Mouse (Mus musculus) kidney, adult 2 months (tissue): Measurements from ENCODE around the gene Abcb9. TPM values are rescaled to one million over a fixed set of nuclear protein-coding genes. Genes with fewer than 3 reads are reported as not detected.

ENCODE experiments used
- DNase-seq: peaks from one replicate; pipeline ENCODE4 v3.0.0; 2021
- H3K27ac ChIP-seq: fragments of 200-500 bp; 2 replicates; pipeline ENCODE4 v1.5.1; 2012; ENCODE audit warnings: low read depth, low read length, control low read depth, inconsistent platforms; ENCODE audit not compliant: insufficient read depth
- H3K27me3 ChIP-seq: fragments of 200-500 bp; replicated peaks from 2 replicates; pipeline ENCODE4 v1.6.1; 2012; ENCODE audit warnings: mild to moderate bottlenecking, moderate library complexity, low read length, inconsistent platforms; ENCODE audit not compliant: control insufficient read depth, insufficient read depth
- H3K36me3 ChIP-seq: fragments of 200-500 bp; 2 replicates; pipeline ENCODE4 v1.6.1; 2012; ENCODE audit warnings: mild to moderate bottlenecking, moderate library complexity, low read length, inconsistent platforms; ENCODE audit not compliant: control insufficient read depth, insufficient read depth
- H3K4me1 ChIP-seq: fragments of 200-500 bp; 2 replicates; pipeline ENCODE4 v1.6.1; 2011; ENCODE audit warnings: low read length; ENCODE audit not compliant: control insufficient read depth, insufficient read depth
- H3K4me3 ChIP-seq: fragments of 200-500 bp; 2 replicates; pipeline ENCODE4 v1.5.1; 2011; ENCODE audit warnings: mild to moderate bottlenecking, low read depth, low read length, control low read depth; ENCODE audit not compliant: insufficient read depth
- CTCF ChIP-seq: fragments of 200-500 bp; conservative IDR thresholded peaks from 2 replicates; pipeline ENCODE4 v1.5.1; 2011; ENCODE audit warnings: low read depth, mild to moderate bottlenecking, control low read depth, low read length, moderate library complexity, mixed read lengths; ENCODE audit not compliant: insufficient read depth, insufficient read length
- POLR2A ChIP-seq: fragments of 200-500 bp; IDR thresholded peaks from one replicate; pipeline ENCODE4 v1.6.1; 2011; ENCODE audit warnings: low read depth, low read length, control low read depth
- WGBS: fragments of 180-500 bp; shearing (Covaris S2); methylation state at CpG from one replicate; pipeline ENCODE4 v1.1.7; 2018; 5-methylcytosine and 5-hydroxymethylcytosine counted together
- polyA plus RNA-seq: library from polyadenylated mRNA; depleted of rRNA; stranded (reverse); fragments of >200 nt; gene quantifications from 2 replicates; pipeline ENCODE4 v1.2.3, GENCODE M21; 2012

Abcb9 gene
- polyA plus RNA-seq, 1 experiment = 8.1 TPM

- Histone ChIP-seq H3K4me1 (peaks cover 8% of the 10 kb centered on the region), H3K4me3 (peak overlapping the region; percentile 100), H3K27me3 (no peaks in the 10 kb centered on the region), H3K27ac (no peak overlapping the region), H3K36me3 (no peaks in the 10 kb centered on the region)
- DNase-seq = no peak
- TF ChIP-seq POLR2A (no peak), CTCF (no peak)
- WGBS = 25% methylated on average over 7 of the region's 7 CpGs
Observed at GRCm38 (mm10) chr5:124115531-124115930, 19.9 kb upstream of the Abcb9 start.

DNA sequence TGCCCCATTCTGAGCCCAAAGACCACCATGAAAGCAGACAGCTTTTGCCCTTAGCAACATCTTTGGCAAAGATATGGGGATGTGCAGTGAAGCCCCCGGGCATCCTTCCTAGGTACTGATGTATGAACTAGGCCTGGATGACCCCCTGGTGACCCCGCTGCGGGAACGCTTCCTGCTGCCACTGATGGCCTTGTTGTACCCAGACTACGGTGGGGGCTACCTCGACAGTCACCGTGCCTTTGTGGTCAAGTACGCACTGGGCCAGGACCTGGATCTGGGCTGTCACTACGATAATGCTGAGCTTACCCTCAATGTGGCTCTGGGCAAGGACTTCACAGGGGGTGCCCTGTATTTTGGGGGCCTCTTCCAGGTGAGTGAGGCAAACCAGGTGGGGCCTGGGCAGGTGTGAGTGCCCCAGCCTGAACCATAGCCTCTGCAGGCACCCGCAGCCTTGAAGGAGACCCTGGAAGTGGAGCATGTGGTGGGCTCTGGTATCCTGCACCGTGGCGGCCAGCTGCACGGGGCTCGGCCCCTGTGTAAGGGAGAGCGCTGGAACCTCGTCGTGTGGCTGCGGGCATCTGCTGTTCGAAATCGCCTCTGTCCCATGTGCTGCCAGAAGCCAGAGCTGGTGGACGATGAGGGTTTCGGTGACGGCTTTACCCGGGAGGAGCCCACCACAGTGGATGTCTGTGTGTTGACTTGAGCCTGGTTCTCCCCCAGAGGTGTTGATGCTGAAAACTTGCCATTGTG, 18.9 kb upstream of the Abcb9 start:
- 94% methylated on average over 24 of the region's 24 CpGs for WGBS
- no peak overlapping the region for H3K27ac ChIP-seq
- no peak overlapping the region for H3K4me3 ChIP-seq
- TF ChIP-seq CTCF = no peak
- no peak for TF ChIP-seq POLR2A
- no peaks in the 10 kb centered on the region for H3K36me3 ChIP-seq
- DNase-seq = no peak
- no peaks in the 10 kb centered on the region for H3K27me3 ChIP-seq
- peaks cover 8% of the 10 kb centered on the region for H3K4me1 ChIP-seq

DNA sequence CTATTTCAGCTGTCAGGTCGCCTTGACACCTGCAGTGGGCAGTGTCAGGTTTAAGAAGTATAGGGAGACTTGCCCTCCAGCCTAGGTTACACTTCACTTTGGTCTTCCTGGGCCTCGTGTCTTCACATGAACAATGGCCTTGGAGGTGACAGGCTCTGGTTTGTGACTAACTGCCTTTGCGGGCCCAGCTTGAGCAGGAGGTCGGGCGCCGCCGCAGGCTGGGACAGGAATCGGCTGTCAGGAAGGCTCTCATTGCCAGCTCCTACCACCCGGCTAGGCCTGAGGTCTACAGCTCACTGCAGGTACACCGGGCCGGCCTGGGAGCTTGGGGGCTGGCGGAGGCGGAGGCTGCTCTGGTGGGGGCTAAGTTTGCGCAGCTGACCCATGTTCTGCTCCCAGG, 17.4 kb upstream of the Abcb9 start:
- Histone ChIP-seq H3K36me3 (no peaks in the 10 kb centered on the region), H3K4me1 (peaks cover 8% of the 10 kb centered on the region), H3K4me3 (peak overlapping the region; percentile 92), H3K27ac (peak overlapping the region; percentile 68), H3K27me3 (no peaks in the 10 kb centered on the region)
- WGBS = 12% methylated on average over 14 of the region's 14 CpGs
- peak; percentile 46; the same call in 1 of the 2 replicates for TF ChIP-seq CTCF
- TF ChIP-seq POLR2A = no peak
- peak; percentile 77 for DNase-seq

GRCm38 (mm10) chr5:124112531-124112930, 16.9 kb upstream of the Abcb9 start:
- H3K36me3 ChIP-seq = no peaks in the 10 kb centered on the region
- H3K4me1 ChIP-seq = peaks cover 8% of the 10 kb centered on the region
- WGBS = 0% methylated on average over 18 of the region's 18 CpGs
- TF ChIP-seq CTCF (no peak), POLR2A (no peak)
- DNase-seq = peak; percentile 58
- peak overlapping the region; percentile 92 for H3K4me3 ChIP-seq
- H3K27me3 ChIP-seq = no peaks in the 10 kb centered on the region
- peak overlapping the region; percentile 68 for H3K27ac ChIP-seq

DNA sequence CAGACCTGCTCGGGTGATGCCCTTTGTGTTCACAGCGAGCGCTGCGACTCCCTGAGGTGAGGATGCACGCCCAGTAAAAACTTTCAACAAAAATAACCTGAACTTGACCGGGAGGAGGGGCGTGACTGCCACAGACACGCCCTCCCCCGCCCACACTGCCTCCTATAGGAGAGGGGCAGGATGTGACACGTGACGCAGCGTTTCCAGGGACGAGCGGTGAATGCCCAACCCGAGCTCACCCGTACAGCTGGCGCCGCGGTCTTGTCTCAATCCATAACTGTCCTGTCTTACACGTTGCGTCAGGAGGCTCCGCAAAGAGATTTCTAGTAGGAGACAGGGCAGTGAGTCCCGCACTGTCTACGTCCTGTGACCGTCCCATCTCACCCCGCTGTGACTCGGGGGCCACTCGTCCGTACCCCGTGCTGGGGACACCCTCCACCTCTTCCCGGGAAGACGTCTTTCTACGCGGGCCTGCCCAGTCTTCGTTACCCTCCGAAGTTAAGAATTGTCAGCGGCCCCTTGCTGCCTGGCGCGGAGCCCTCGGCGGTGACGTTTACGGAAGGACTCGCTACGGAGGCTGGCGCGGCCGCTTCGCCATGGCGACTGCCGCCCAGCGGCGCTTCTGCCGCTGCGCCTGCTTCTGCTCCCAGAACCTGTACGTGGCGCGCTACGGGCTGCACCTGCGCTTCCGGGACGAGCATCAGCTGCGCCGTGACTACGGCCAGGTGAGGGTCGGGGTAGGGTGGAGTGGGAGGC, 16.3 kb upstream of the Abcb9 start, which contains the start of gene Ogfod2:
Ogfod2 (plus strand) TSS at position 556 of the 756 bp plus-strand sequence.
- H3K4me1 ChIP-seq = peaks cover 5% of the 10 kb centered on the region
- no peaks in the 10 kb centered on the region for H3K27me3 ChIP-seq
- peak within 1 kb of the TSS; percentile 96 for H3K27ac ChIP-seq
- peak; percentile 97 for DNase-seq
- H3K4me3 ChIP-seq = peak within 1 kb of the TSS; percentile 92
- under 1% methylated on average over 66 of the region's 66 CpGs for WGBS
- TF ChIP-seq POLR2A (peak; percentile 40), CTCF (peak; percentile 29; the same call in 1 of the 2 replicates)
- H3K36me3 ChIP-seq = no peaks in the 10 kb centered on the region

DNA sequence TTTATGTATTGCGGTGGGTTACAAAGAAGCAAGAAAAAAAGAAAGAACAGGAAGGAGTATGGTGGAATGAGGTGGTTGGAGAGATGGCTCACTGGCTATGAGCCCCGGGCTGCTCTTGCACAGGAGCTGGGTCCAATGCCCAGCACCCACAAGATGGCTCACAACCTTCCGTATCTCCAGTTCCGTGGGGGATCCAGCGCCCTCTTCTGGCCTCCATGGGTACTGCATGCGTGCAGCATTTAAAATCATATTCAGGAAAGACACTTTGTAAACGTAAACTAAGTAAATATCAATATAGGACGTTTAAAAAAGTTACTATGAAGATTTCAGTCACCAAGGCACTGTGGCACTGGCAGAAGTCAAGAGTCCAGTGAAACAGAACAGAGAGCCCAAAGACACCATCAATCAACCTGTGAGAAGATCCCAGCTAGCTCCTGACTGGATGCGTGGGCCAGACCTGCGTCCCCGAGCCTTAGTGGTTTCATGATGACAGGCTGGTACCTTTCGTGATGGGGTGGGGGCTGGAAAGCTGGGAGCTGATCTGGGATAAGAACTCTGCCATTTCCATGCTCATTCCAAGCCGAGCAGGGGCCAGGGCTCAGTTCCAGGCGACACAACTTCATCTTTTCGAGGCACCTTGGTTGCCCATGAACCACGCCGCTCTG, 15.6 kb upstream of the Abcb9 start:
- Histone ChIP-seq H3K27me3 (no peaks in the 10 kb centered on the region), H3K27ac (peak overlapping the region; percentile 83), H3K4me1 (no peaks in the 10 kb centered on the region), H3K36me3 (no peaks in the 10 kb centered on the region), H3K4me3 (peak overlapping the region; percentile 81)
- 17% methylated on average over 17 of the region's 17 CpGs for WGBS
- peak; percentile 55 for DNase-seq
- TF ChIP-seq CTCF (peak; percentile 86), POLR2A (no peak)
